Mouse (Mus musculus) liver (tissue): ENCODE results near the gene Trp53i11.

Experiments used
- DNase-seq: peaks from one replicate; pipeline ENCODE4 v3.0.0-alpha.2; 2020; ENCODE audit warnings: mixed read lengths

Trp53i11 gene

GRCm38 (mm10) chr2:93200681-93201340, 13.5 kb downstream of the Trp53i11 start:
- DNase-seq = no peak

- DNase-seq = no peak
Observed at GRCm38 (mm10) chr2:93201997-93202396, 14.6 kb downstream of the Trp53i11 start.

- no peak for DNase-seq
Observed at GRCm38 (mm10) chr2:93202782-93203181, 15.4 kb downstream of the Trp53i11 start.

GRCm38 (mm10) chr2:93203682-93204081, 16.3 kb downstream of the Trp53i11 start:
- DNase-seq = peak; percentile 28

DNA sequence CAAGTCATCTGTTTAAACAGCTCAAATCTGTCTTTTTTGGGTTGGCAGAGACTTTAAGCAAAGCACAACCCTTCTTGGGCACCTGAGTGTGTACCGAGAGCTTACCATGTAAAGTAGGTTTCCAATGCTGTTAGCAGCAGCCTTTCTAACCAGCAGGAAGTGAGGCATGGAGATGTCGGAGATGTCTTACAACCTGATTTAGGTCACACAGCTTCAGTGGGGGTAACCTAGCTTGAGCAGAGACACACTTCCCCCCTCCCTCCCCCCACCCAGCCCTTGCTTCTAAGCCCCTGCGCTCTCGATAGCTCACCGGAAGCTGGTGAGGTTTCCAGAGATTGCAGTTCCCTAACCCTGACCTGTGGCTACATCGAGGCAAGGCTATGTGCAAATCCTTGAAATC, 17.2 kb downstream of the Trp53i11 start:
- no peak for DNase-seq

GRCm38 (mm10) chr2:93206126-93206525, 18.8 kb downstream of the Trp53i11 start:
- no peak for DNase-seq

GRCm38 (mm10) chr2:93212386-93212785, 25.0 kb downstream of the Trp53i11 start:
- no peak for DNase-seq

- no peak for DNase-seq
Observed at GRCm38 (mm10) chr2:93212865-93213264, 25.5 kb downstream of the Trp53i11 start.

DNA sequence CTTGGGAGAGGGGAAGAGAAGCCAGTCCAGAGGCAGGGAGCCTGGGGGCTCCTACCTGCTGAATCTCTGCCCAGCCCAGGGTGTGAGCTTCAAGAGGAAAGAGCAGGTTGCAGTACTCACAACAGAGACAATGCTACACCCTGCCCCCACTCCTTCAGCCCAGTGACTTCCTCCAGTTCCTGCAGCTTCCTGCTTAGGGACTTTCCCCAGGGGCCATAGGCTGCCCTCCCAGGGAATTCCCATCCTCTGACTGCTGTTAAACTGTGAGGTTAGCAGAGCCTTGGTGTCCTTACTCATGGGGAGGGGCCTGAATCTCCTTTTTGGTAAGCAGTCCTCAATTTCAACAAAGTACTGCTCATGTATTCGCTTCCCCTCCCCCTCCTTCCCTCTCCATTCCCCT, 26.8 kb downstream of the Trp53i11 start:
- peak; percentile 19 for DNase-seq

DNA sequence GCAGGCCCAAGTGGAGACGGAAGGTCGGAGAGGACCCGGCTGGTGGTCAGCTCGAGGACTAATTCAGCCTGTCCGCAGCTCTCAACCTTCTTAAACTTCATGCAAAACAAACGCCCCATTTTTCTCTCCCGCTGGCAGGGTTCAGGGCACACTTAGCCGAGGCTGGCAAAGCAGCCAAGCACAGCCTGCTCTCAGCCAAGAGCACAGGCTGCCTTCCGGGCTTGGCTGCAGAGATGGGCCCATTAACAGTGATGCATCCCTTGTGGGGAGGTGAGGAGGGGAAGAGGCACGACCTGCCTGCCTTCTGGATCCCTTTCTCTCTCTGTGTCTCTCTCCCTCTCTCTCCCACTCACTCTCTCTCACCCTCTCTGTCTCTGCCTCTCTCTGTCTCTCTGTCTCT, 28.4 kb downstream of the Trp53i11 start:
- no peak for DNase-seq

DNA sequence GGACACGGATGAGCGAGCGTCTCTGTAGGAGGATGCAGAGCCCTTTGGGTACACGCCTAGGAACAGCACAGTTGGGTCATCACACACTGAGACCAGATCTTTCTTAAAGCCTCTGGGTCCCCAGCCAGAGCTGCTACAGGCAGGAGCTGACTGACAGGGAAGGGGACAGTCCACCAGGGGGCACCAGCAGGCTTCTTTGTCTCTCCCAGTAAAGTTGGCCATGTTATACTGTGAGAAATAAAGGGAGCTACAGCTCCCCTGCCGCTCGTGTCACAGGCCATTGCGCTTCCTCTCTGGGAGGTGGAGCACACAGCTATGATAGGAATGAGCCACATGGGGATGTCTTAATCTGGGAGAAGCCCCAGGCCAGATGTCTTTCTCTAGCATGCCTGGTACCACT, 29.7 kb downstream of the Trp53i11 start:
- peak; percentile 80 for DNase-seq

DNA sequence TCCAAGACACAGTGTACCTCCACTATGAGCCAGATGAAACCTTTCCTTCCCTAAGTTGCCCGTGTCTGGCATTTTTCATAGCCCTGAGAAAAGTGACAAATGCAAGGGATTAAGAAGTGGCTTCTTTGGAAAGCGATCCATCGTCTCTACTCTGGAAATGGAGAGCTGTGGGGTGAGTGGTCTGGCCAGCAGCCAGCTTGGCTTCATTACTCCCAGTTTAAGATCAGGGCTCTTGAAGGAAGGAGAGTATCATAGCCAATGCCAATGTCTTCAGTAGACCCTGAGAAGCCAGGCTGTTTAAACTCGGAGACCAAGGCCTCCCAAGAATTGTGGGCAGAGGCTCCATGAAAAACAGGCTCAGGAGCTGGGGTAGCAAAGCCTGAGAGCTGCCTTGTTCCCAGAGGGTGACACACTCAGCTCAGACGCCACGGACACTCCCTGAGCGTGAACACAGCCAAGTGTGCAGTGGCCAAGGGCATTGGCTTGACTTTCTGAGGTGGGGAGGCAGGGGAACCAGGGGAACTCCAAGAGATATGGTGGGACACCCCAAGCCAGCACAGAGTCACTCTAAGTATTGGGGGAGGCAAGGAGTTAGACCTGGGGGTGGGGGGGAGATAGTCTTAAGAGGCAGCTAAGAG, 31.1 kb downstream of the Trp53i11 start:
- DNase-seq = no peak

- DNase-seq = no peak
Observed at GRCm38 (mm10) chr2:93219576-93219975, 32.2 kb downstream of the Trp53i11 start.

DNA sequence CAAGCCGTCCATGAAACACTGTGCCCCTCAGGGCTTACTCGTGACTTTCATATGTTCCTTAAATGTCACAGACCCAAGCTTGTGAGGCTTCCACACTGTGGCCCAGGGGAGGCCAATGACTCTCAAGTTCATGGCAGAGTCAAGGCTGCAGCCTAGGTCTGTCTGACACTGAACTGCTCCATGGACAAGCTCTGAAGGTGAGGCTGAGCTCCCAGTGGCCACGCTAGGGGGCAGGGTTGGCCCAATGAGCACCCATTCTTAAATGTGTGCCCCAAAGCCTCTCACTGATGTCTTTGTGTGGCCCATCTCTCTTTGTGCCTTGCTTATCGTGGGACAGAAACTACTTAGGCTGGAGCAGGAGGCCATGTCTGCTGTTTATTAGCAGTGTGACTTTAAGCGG, 33.1 kb downstream of the Trp53i11 start:
- no peak for DNase-seq

DNA sequence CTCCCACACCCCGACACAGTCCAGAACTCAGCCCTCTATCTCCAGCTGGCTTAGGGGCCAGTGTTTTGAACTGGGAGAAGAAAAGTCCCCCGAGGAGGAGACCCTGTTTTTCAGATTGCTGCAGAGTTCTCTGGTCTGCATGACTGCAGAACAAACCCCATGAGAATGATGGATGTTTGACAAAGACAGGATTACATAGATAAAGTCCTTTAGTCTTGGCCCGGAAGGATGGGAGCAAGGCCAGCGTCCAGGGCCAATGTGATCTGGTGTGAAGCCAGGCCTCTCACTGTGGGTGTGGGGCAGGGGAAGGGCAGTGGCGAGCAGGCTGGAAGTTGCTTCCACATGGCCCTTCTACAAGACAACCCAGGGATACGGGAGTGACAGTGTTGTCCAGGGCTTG, 36.1 kb downstream of the Trp53i11 start:
- no peak for DNase-seq

DNA sequence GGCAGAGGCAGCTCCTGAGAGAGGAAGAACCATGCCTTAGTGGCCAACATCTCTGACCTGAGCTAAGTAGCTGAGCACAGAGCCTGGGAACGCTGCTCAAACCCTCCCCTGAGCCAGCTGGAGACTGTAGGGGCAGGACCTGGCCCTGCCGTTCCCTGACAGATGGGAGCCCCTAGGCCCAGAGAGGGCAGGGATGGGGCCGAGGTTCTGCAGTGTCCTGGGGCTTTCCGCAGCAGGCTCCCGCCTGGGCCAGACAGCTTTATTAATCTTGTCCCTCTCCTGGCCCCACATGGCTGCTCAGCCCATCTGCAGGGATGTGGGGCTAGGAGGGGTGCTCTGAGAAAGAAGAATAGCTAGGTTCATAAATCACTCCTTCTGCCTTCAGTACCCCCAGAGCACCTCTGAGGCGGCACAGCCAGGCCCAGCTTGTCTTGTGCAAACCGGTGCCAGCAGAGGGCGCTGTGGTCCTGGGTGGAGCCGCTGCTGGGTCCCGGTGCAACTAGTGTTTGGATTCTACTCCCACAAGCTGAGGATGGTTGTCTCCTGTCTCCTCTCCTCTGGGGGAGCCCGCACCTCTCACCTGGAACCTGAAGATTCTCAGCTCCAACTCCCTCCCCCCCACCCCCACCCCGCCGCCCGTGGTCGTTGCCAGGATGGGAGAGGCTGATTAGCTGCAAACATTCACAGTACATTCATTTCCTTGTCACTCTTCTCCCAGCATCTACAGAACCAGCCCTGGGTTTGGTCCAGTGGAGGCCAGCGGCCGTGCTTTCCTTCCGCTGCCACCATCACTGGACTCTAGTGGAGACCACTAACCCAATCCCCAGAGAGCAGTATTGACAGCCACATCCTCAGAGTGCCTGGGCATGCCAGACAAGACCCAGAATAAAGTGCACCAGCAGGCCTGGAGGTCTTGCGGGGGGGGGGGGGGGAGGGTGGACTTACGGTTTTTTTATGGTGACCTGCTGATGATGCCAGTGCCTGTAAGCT, 39.6 kb downstream of the Trp53i11 start:
- DNase-seq = peak; percentile 81

- DNase-seq = no peak
Observed at GRCm38 (mm10) chr2:93227713-93228479, 40.5 kb downstream of the Trp53i11 start.

DNA sequence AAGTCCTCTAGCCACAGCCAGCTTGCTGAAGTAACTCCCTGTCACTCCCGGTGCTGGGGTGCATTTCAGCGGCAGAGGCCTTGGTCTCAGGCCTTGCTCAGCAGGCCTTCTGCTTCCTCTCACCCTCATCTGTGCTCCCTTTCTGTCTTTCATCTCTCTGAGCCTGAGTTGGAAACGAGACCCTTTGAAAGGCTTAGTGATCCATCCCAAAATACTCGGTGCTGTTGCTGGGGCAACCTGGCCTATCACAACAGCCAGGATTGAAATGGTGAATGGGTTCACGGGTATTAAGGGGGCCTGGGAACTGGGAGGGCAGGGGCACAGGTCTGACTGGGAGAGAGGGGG, 41.1 kb downstream of the Trp53i11 start:
- no peak for DNase-seq

- no peak for DNase-seq
Observed at GRCm38 (mm10) chr2:93232141-93232540, 44.8 kb downstream of the Trp53i11 start.

- no peak for DNase-seq
Observed at GRCm38 (mm10) chr2:93237055-93237454, 49.7 kb downstream of the Trp53i11 start.

- no peak for DNase-seq
Observed at GRCm38 (mm10) chr2:93238864-93239263, 51.5 kb downstream of the Trp53i11 start.

DNA sequence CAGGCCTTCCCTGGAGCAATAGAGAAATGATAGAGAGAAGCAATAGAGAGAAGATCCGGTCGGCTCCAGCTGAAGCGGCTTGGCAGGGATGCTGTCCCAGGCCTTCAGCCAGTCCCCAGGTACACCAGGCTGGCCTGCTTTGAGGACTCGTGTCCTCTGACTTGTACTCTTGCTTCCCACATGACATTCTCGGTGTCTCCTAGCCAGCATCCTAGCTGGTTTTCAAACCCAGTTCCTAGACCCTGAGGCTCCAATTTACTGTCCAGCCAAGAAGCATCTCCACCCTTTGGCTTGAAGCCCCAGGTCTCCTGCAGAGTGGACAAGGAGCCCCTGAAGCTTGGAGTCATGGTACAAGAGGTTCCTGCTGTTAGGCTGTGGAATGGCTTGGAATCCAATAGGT, 54.8 kb downstream of the Trp53i11 start:
- DNase-seq = no peak
